Mouse (Mus musculus) ES-CJ7 (cell line): Measurements from ENCODE around the gene Dennd1a.
A peak's percentile ranks its signal among the peaks of the same experiment; 100 is the strongest.

Experiments
- DNase-seq: peaks from one replicate; pipeline ENCODE4 v3.0.0; 2011; ENCODE audit warnings: low read depth, low spot score

The Dennd1a gene

DNA sequence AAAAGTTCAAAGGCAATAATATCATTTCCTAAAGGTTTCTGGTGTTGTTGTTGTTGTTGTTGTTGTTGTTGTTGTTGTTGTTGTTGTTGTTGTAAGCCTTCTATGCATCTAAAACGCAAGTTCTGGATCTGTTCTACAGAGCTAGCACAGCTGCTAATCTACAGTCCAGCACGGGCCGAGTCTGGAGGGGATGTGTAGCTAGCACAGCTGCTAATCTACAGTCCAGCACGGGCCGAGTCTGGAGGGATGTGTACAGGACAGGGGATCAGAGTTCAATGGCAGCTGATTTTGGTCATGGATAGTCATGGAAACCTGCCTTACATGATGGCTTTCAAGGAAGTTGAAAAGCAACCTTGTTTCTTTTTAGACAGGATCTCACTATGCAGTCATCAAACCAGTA lies 57.3 kb downstream of the Dennd1a start:
- DNase-seq, result no peak

DNA sequence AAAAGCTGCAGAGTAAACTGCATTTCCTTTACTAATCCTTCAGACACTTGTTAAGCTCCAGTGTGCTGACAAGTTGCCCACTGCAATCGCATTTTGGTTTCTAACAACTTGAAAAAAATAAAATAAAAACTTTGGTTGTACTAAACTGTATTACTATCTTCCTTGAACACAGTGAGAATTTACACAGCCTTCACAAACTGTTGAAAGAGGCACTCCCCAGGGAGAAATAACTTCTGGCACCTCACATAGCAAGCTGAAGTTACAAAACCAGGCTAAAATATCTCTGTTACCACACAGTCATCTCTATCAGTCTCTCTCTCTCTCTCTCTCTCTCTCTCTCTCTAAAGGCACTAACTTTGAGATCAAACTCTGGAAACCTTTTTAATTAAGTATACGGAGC lies 63.4 kb downstream of the Dennd1a start:
- DNase-seq, result no peak

DNA sequence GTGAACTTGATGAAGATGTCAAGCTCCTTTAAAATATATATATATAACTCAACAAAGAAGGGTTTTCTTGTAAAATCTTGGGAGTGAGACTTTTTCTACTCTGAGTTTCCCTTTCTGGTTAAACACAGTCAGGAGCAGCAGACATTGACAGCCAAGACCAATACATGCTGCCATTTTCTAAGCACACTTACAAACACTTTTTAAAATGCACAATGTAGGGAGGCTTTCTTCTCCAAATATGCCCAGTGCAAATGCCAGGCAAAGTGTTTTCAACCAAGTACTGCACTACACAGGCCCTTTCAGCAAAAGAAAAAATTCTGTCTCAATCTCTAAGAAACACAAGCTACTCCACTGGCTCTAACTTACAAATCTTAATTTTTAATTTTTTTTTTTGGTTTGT lies 65.7 kb downstream of the Dennd1a start:
- no peak for DNase-seq

DNA sequence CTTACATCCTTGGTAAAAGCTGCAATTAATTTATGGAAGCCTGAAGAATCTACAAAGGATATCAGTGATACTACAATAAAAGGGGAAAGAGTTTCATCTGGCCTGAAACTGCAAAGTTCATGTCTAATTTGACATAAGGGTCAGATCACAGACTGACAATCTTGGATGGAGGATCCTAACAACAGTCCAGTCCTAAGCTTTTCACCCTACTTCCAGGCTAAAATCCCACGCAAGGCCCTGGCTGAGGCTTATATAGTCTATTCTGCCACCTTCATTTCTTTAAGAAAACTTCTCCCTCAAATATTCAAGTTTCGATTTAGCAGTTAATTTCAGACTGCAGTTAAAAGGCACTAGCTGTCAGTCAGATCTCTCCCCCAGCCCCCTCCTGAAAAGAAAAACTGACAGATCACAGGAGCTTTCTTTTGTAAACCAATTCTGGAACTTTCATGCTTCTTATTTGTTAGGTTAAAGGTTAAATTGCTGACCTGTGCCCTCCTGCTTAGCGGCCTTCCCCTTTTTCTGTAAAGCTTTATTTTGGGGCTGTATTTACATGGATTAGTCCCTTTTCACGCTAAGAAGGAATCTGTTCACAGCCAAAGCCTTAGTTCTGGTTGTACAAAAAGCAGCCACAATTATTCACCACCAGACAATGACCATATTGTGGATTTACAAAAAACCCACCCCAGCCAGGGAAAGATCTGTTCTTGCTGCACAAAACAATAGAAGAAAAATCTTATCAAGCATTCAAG lies 66.3 kb downstream of the Dennd1a start:
- no peak for DNase-seq

DNA sequence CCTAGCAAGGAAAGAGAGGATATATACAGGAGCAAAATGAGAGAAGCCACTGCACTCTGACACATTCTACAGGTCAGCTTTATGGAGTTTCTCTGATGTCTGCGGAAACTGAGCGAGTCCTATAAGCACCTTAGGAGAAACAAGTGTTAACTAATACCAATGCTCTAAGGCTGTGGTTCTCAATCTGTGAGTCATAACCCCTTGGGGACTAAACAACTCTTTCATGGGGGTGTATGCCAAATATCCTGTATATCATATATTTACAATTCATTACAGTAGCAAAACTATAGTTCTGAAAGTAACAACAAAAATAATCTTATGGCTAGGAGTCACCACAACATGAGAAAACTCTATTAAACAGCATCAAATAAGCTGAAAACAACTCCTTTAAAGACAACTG lies 67.5 kb downstream of the Dennd1a start:
- no peak for DNase-seq

DNA sequence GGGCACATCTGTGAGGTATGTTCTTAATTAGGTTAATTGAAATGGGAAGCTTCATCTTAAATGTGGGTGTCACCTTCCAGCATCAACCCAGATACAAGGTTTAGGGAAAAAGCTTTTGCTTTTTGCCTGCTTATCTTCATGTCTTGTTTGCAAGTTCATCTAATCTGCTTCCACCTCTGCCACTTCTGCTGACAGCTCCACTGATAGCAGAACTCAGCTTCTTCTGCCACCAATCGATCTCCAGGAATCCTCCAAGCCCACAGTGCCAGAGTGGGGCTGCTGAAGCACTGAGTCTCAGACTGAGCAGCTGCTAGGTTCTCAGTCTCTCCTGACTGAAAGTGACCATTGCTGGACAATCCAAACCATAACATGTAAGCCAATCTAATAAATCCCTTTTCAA lies 74.1 kb downstream of the Dennd1a start:
- no peak for DNase-seq

DNA sequence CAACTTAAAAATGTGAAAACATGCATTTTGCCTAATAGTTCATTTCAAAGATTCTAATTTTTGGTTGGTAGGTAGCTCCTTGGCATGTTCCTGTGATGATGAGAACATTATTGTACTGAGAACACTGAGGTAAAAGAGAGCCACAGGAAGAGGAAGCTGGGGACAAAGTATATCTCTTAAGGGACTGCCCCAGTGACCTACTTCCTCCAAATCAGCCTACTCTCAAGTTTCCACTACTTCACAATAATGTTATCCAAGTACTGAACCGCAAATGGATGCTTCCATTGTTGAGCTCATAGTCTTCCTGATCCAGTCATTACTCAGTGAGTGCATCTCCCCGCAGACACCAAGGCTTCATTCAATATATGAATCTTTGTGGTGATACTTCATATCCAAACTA lies 75.8 kb downstream of the Dennd1a start:
- DNase-seq, result no peak

DNA sequence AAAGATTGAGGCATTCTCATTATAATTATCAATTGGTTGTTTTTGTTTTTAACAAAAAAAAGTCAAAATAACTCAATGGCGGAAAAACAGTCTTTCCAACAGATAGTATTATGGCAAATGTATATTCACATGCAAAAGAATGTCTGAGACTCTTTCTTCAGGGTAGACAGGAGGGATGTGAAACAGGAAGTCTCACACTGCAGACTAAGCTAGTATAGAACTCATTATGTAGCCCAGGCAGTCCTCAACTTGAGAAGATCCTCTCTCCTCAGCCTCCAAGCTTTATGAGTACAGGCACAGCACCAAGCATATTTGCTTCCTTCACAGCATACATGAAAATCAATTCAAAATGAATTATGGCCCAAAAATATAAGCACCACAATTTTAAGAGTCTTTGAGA lies 79.4 kb downstream of the Dennd1a start:
- DNase-seq, result no peak

DNA sequence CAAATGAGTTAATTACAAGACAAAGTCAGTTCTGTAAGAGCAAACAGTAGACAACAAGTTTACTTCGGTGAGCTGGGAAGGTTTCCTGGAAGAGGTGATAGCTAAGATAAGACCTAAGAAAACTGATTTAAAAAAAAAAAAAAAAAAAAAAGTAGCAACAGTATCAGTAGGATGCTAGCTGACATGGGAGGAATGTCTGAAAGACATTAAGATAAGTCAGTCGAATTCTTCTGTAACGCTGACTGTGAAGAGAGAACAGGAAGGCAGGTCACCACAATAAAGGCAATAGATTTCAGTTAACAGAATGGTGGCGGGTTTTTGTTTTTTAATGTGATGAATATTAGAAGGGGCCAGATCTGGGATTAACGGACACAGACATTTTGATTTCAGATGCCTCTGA lies 81.9 kb downstream of the Dennd1a start:
- no peak for DNase-seq

DNA sequence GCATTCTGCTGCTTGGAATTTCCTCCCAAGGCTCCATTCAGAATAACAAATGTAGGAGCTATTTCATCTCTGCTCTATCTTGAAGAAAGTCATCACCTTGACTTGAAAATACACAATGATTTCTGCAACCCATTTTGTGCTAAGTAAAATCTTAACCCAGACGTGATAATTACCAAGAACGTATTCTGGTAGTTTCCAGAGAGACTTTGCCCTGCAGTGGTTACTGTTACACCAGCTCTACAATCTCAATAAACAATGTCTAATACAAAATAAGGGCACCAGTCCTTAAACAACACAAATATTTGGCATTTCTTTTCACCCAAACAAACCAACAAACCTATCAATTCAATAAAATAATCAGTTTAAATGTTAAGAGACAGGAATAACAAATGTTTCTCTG lies 82.5 kb downstream of the Dennd1a start:
- DNase-seq, result no peak

DNA sequence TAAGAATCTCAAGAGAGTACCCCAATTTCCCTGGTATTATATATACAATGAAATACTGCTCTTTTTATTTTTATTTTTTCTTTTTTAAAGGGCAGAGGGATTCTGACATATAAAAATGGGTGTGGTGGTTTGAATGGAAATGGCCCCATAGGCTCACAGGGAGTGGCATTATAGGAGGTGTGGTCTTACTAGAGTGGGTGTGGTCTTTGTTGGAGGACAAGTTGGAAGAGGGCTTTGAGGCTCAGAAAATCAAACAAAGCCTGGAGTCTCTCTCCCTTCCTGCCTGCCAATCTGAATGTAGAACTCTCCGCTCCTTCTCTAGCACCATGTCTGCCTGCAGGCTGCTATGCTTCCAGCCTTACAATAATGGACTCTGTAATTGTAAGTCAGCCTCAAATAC lies 89.1 kb downstream of the Dennd1a start:
- DNase-seq, result peak; percentile 60

DNA sequence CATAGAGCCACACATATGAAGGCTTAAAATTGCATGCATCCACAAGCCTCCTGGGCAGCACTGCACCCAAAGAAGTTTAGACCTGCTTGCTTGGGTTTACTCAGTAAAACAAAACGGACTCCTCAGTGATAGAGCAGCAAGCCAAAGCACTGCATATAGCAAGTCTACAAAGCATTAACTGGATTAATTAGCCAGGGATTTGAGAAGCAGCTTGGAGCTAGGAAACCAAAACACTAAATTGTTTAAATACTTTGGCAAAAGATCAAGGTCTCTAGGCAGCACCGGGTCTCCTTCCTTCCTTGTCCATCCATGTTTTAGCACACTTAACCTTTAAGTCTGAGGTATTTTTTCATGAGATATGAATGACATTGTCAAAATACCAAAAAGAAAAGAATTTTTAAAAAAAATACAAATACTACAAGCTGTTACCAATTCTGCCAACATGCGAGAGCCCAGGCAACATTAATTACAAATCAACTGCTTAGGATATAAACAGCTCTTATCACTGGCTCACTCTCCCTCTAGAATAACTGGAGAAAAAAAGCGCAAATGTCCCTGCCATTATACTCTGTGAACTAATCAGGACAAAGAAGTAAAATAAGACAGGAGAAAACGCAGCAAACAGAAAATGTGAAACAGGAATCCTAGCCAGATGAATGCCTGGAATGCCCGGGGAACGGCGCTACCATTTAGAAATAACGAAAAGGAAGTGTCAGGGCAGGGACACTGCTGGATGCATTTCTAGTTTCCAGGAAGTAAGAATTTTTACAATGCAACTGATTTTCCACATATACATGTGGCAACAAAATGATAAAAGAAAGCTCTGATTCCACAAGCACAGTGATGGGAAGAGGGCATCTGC lies 90.8 kb downstream of the Dennd1a start:
- DNase-seq, result no peak

DNA sequence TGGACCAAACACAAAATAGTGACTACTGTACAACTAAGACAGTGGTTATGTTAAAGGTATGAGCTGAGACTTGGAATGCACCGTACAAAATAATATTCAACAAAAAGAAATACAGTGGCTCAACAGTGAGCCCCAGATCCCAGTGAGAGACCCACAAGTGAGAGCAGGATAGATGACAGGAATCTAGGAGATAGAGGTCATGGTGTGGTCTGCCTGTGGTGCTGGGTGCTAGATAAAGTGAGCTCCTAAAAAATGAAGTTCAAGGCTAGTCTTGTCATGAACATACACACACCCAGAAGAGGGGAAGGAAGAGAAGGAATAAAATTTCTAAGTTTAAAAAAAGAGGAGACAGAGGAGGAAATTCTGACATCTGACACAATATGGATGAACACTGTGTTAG lies 95.2 kb downstream of the Dennd1a start:
- DNase-seq, result no peak

DNA sequence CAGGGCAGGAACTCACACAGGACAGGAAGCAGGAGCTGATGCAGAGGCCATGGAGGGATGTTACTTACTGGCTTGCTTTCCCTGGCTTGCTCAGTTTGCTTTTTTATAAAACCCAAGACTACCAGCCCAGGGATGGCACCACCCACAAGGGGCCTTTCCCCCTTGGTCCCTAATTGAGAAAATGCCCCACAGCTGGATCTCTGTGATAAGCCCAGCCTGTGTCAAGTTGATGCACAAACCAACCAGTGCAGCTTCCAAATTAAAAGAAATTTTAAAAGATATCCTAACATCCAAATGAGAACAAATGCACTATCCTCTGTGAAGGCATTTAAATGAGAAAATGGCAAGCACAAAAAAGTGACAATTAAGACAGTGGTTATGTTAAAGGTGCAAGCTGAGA lies 95.6 kb downstream of the Dennd1a start:
- DNase-seq, result no peak

DNA sequence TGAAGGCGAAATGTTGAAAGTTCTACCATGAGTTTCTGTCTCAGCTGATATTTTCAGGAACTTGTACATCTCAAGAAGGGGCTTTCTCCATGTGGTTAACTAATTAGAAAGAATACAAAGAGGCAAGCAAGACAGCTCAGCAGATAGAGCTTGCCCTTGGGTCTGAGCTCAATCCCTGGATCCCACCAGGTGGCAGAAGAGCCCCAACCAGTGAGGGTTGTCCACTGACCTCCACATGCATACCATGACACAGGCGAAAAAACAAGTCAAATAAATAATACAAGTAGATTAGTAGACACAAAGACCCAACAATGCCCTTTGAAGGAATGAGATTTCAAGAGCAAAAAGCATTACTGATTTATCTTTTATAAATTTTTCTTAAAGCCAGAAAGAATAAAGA lies 100.8 kb downstream of the Dennd1a start:
- peak; percentile 17 for DNase-seq

DNA sequence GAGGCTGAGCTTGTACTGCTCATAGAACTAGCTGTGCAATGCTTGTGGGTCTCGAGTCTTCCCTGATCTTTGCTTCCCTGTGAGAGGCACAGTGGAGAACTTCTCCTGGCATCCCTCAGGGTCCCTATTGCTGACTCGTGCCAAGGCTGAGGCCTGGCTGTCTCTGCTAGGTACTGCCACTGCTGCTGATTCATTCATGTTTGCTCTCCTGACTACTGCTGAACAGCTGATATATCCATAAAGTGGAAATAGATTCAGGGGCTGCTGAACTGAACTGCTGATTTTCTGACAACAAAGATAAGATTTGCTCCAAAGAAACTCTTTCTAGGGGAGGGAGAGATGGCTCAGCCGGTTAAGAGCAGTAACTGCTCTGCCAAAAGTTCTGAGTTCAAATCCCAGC lies 102.2 kb downstream of the Dennd1a start:
- no peak for DNase-seq

DNA sequence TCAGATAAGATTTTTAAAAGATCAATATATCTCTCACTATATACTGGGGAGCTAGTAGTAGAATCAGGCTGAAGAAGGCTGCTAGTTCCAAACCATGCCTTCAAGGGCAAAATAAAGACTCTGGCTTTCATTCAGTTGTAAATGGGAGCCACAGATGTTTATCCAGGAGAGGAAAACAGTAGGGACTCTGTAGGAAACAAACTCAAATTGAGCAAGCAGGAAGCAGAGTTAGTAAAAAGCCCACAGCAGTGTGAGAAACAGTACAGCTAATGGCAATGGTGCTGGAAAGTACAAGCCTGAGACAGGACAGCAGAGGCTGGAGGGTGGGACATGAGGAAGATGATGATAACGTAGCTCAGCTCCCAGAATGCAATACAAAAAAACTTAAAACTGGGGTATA lies 103.3 kb downstream of the Dennd1a start:
- peak; percentile 19 for DNase-seq

DNA sequence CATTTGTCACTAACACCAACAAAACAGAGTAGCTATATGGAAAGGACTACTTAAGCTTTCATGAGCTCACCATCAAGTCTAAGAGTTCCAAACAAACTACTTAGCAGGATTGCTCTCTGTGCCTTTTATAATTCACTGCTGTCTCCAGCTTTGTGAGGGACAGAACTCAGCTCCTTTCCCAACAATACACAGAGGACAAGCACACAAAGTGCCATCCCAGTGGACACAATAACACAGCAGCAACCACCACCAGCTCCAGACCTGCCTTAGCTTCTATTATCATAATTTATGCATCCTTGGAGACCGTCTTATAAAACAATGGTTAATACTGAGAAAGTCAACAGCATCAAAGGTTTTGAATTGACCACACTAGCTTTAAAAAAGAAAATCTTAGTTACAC lies 104.9 kb downstream of the Dennd1a start:
- no peak for DNase-seq

DNA sequence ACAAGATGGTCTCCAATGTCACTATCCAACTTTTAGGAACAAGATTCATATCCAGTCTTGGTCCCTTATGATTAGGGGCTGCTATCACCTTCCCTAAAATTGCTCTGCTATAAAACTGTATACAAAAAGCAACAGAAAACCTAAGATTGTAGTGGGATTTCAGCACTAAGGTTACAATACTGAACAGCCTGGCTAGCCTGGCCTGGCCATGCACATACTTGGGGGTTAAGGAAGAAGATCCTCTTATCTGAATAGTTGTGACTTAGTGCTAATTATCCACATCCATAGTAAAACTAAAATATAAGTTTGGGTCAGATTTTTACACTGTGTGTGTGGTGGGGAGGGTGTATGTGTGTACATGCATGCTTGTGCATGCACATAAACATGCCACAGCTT lies 109.6 kb downstream of the Dennd1a start:
- DNase-seq, result no peak

DNA sequence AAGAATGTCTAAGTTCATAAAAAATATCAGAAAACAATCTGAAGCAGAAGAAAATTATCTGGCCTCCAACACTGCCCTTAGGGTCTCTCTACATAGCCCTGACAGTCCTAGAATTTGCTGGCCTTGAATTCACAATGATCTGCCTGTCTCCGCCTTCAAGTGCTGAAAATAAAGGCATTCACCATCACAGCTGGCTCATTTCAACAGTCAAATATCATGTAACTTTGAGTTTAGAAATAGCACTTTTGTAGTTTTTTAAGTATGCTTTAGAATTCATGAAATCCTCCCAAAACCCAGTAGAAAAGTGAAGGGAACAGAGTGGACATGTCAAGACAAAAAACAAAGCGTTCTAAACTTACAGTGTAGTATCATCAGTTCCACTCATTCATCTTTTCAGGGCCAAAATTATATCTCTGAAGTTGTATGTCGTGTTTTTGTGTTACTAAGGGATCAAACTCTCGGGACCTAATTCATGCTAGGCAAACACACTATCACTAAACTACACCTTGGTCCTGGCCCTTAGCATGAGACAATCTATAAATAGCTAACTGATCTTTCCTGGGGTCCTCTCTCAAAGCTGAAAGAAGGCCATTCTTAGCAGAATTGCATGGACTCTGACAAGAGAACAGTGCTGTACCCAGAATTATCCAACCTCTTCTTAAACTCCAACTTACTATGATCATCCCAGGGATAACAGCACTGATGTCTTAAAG lies 110.2 kb downstream of the Dennd1a start:
- no peak for DNase-seq

DNA sequence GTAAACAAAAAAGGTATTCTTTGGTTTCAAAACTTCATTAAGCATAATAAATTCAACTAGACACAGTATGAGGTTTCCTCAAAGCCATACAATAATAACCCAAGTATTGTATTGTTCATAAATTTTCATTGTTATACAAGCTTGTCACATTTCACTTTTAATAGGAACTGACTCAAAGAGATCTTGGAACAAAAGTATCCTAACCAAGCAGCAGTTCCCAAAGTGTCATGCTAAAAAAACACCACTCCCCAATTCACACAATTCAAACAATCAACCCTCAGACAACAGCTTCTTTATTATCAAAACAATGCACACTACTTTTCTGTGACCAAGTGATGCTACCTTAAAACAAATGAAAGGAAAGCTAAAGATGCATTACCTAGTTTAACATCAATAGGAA lies 111.9 kb downstream of the Dennd1a start:
- DNase-seq, result no peak

DNA sequence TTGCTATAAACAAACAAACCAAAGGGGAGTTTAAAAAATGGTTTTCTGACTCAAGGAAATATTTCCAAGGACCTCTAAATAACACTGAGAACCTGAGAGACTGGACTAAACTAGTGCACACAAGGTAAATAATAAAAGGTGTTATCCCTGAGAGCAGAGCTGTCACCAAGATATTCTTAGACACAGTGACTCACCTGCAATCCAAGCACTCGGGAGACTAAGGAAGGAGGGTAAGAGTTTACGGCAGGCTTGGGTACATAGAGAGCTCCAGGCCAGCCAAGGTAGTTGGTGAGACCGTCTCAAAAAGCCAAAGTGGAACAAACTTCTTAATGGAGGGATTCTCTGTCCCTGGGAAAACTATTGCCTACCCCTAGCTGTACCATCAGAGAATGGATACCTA lies 118.6 kb downstream of the Dennd1a start:
- no peak for DNase-seq

DNA sequence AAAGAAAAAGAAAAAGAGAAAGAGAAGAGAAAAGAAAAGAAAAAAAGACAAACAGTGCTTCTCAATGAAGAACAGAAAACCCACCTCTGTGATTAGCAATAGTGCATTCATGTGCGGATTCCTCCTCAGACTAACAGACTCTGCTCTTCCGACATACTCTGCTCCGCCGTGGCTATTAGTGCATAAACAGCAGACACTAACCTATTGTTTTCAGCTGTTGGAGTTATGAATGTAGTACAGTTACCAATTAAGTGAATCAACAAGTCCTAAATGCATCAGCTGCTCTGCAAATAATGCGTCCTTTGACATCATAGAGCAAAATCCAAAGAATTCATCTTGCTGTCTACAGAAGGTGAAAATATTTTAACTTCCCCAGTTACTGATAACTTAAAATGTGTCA lies 121.2 kb downstream of the Dennd1a start:
- no peak for DNase-seq
